Mouse (Mus musculus): ENCODE measurements at regions not wholly inside any gene's neighbourhood (a gene's known extent, or its start where the extent isn't known, plus 50 kb on each side); places are given as distances from the start of the nearest gene placed in this dataset.

DNA sequence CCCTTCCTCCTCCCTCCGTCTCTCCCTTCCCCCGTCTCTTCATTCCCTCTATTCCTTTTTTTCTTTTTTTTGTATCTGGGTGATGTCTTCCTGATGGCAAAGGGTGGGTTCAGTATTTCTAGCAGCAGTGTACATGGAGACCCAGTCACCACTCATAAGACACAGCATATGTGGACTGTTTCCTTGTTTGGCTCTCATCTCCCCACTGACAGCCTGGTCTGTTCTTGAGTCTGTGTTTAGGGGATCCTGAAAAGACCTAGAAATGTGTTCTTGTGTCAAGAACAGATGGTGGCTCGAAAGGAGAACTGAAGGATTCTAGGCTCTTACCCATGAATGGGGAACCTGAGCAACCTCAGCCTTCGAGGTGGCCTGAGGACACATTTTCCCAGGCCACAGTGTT, 124.0 kb upstream of the Clnk start:
- peak; percentile 10 to 11 for DNase-seq

DNA sequence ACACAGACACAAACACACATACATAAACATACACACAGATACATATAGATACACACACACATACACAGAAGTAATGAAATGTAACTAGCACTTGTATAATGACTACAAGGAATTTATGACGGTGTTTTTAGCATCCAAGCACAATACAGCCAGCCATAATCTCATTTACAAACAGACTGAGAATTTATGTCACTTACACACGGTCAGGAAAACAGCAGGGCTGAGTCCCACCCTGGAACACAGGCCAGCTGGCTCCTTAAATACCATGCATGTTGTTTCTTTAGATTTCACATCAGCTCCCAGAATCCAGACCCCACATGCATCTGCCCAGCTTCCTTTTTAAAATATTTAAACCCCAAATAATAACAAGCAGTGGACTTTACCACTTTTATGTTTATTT, 123.1 kb upstream of the Clnk start:
- DNase-seq = no peak

DNA sequence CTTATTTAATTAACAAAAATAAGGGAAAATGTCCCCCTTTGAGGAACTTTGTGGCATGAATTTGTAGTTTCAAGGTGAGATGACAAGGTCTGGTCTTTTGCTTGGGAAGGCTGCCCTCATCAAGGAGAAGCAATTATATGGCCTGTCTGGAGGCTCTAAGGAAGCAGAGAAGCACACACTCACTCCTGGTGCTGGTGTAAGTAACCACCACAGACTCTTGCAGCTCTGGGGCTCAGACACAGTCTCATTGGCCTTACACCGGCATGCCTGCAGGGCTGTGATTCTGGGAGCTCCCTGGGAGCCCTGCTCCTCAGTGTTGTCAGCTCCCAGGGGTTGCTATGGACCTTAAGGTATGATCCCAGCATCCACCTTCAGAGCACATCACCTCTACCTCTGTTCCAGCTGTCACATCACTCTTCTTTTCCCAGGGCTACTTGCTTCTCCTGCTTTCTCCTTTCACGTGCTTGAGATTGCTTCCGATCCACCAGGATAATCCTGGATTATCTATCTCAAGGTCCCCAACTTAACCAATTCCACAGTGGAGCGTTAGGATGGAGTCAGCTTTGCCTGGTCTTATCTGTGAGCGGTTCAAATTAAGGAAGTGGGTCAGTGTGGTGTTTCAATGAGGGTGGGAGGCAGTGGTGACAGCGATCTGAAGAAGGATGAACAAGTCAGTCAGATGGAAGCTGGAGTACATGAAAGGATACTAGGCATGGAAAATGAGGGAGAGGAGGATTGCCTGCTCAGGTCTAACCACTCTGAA, 96.0 kb upstream of the Clnk start:
- DNase-seq = no peak

DNA sequence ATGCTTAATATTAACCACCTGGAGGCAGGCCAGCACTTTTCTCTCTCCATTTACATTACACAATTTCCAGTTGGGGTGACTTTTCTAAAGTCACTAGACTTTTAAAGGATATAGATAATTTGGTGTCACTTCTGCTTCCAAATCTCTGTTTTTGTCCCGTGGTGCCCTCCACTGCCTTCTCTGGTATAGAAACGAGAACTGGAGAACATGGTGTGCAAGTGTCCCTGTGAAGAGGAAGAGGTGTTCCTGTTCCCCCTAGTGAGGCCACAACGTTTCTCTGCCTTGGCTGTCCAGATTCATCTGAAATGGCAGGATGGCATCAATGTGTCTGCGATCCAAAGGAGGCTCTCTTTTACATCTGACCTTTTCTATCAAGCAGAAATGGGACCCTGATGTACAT, 93.9 kb upstream of the Clnk start:
- DNase-seq = no peak

DNA sequence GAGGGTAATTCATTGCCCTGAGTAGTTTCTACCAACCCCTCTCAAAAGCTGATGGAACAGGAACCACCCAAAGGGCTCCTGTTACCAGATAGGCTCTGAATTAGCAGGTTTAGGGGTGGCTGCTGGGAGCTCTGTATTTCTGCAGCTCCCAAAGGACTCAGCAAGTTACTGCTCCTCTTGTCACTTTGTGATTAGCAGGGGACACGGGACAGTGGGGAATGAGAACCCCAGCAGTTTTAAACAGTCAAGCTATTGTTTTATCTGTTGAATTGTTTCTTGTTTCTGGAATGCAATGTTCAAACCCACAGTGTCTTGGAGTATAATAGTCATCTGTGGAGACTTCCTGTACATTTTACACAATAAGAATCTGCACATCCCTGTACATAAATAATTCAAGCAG, 90.4 kb upstream of the Clnk start:
- no peak for DNase-seq

DNA sequence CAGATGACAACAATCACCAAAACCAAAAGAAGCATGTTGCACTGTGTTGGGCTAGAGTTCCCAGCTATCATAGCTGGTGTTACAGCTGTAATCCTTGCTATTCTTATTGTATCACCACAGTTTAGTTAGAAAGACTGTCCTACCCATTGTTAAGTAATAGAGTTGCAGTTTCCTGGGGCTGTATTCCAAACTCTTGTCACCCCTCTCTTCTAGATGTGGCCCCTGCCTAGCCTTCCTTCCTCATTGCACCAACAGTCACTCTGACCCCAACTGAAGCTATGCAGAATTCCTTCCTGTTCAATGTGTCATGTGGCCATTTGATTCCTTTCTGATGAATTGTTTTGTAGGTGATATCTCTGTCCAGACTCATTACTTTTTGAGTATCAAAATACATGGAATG, 87.8 kb upstream of the Clnk start:
- DNase-seq = no peak

DNA sequence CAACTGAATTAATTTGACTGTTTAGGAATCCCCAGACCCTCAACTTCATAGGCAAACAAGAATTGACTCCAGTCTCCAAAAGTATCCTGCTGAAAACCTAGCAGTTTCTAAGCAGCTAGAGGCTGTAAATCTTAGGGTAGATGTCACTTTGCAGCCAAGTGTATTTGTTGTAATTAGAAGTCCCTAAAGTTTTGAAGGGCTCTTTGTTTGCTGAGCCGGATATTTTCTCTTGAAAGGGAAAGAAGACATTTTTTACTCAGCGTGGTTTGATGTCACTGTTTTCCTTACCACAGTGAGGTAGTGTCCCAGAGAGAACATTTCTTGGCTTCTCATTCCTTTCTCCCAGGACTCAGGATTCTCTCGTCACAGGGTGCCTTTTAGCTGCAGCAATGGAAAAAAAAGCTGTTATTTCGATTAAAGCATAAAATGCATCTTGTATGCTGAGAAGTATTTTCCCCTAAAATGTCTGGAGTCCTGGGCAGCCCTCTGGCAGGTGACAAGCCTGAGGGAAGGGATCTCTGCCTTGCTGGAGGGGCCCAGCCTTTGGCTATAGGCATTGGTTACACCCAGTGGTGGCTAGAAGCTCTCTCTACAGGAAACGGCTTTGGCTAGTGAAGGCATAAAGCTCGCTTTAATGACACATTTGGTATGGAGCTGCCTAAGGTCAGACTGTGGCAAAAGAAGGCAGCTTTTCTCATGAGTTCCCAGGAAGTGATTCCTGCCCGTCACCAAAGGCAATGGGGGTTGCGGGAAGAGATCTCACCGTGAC, 74.1 kb upstream of the Clnk start:
- DNase-seq = no peak

DNA sequence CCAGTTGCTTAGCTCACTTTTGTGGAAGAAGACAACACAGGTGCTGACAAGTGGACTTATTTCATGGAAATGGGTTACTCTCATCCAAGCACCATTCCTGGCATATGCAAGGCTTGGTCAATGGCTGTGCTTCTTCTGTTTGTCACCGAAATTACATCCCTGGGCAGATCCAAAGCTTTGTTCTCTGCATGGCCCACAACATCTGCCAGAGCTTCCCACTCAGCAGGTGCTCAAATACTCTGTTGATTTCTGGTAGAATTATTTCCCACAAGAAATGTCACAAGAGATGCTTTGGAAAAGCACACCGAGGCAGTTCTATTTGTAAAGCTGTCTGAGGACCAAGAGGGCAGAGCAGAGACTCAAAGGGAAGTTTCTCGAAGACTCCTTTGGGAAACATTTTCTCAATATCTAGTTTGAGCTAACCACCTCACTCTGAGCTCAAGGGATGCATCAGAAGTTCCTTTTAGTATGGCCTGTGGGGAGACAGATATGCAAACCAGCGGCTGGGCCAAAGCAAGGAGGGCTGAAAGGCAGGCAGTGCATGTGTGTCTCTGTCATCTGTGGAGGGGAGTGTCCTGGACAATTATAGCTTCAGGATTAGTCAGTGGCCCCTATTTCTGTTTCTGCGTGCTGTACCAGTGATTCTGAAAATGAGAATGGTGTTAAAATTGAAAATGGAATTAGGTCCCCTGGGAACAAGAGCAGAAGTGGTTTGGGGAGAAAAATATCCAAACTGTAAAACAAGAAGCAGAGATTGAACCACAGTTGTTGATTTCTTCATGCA, 69.5 kb upstream of the Clnk start:
- DNase-seq = no peak

DNA sequence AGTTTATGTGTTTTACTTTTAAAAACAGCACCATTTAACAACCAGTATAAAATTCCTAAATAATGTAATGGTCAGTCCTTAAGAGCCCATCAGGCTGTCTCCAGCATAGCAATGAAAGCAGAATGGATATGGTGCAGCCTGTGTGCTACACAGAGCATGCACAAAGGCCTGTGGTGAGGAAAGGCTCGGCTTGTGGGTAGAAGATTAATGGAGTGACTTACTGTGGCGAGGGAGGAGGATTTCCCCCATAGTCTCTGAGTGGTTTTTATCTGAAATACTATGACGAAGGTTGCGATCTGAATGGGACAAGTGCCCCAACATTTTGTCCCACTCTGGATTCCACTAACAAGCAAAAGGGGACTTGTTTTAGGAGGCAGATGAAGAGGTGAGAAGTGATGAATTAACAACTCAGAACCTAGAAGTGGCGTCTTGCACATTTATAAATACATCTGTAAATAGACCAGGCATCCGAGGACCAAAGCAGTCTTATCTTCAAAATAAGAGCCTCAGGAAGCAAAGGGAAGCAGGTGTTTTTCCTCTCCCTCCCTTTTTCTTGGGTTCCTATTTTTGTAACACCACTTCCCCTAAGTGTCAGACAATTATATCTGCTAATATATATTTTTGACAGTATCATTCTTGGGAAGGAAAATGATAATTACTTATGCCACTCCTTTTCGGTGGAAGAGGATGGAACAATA, 55.9 kb upstream of the Clnk start:
- DNase-seq = no peak

DNA sequence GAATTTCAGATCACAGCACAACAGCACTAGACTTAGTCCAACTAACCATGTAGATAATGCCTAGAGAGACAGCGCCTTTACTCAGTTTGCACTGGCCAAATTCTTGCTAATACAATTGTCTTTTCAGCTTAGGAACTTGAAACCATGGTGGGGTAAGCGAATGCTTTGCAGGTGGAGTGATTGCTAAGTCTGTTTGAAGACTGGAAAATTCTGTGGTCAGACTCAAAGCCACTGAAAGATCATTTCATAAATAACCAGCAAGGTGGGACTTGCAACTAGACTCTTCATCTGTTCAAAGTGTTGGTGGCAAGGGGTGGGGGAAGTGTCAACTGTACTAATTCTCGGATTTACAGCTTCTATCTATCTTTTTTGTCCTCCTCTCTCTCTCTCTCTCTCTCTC, 50.4 kb upstream of the Clnk start:
- DNase-seq = no peak
